Mouse (Mus musculus) CH12.LX (cell line): ENCODE measurements at regions not wholly inside any gene's neighbourhood (a gene's known extent, or its start where the extent isn't known, plus 50 kb on each side); places are given as distances from the start of the nearest gene placed in this dataset.

Source experiments
- DNase-seq: peaks from one replicate; pipeline ENCODE4 v3.0.0-alpha.2; 2013; ENCODE audit errors: extremely low read depth
- H3K27ac ChIP-seq: 2 replicates; pipeline ENCODE4 v1.5.1; 2012; ENCODE audit warnings: low read depth, mild to moderate bottlenecking, control low read depth, moderate library complexity; ENCODE audit not compliant: insufficient read depth
- H3K27me3 ChIP-seq: replicated peaks from 2 replicates; pipeline ENCODE3; 2012; ENCODE audit warnings: inconsistent platforms
- H3K36me3 ChIP-seq, 2 experiments: replicated peaks in 1 of 2; 2 replicates each; pipeline versions ENCODE3 to v1.6.1; 2012; ENCODE audit warnings: inconsistent platforms in 1 of 2, low read length in 1 of 2, mild to moderate bottlenecking in 1 of 2, mixed read lengths in 1 of 2, moderate library complexity in 1 of 2; ENCODE audit not compliant: control insufficient read depth in 1 of 2, insufficient read depth in 1 of 2
- H3K4me1 ChIP-seq, 2 experiments: 2 replicates each; pipeline ENCODE4 v1.6.1; 2012; ENCODE audit warnings: inconsistent platforms in 1 of 2, moderate library complexity in 1 of 2; ENCODE audit not compliant: insufficient read depth in 2 of 2, control insufficient read depth in 1 of 2
- H3K4me2 ChIP-seq: 2 replicates; pipeline ENCODE4 v1.6.1; 2012; ENCODE audit warnings: low read depth, mild to moderate bottlenecking, control low read depth; ENCODE audit not compliant: poor library complexity, insufficient read depth, severe bottlenecking
- H3K4me3 ChIP-seq, 3 experiments: fragments of 150-350 bp in 1 of 3; sonication (generic) in 1 of 3; replicated peaks in 1 of 3; 2 replicates each; pipeline versions ENCODE3 to v1.5.1; 2011 to 2012; ENCODE audit warnings: low read depth in 2 of 3, low read length in 2 of 3, mild to moderate bottlenecking in 2 of 3, moderate library complexity in 2 of 3, control low read depth in 1 of 3, improper control_type of control experiment in 1 of 3, inconsistent platforms in 1 of 3, mixed read lengths in 1 of 3; ENCODE audit not compliant: poor library complexity in 1 of 3
- H3K79me2 ChIP-seq: replicated peaks from 2 replicates; pipeline ENCODE4 v1.6.1; 2012; ENCODE audit warnings: mild to moderate bottlenecking, moderate library complexity; ENCODE audit not compliant: control insufficient read depth, poor library complexity, insufficient read depth, severe bottlenecking; ENCODE audit errors: extremely low read depth
- H3K9ac ChIP-seq: 2 replicates; pipeline ENCODE4 v1.6.1; 2012; ENCODE audit warnings: low read depth, mild to moderate bottlenecking, control low read depth, moderate library complexity; ENCODE audit not compliant: insufficient read depth
- H3K9me3 ChIP-seq: replicated peaks from 2 replicates; pipeline ENCODE3; 2012; ENCODE audit warnings: low read length, inconsistent platforms, mixed read lengths
- BHLHE40 ChIP-seq: IDR thresholded peaks from 2 replicates; pipeline ENCODE4 v1.6.1; 2011; ENCODE audit warnings: mild to moderate bottlenecking, low read depth, low read length, improper control_type of control experiment
- CHD1 ChIP-seq: IDR thresholded peaks from 2 replicates; pipeline ENCODE4 v1.6.1; 2012; ENCODE audit warnings: low read depth, low read length, improper control_type of control experiment, inconsistent platforms
- CHD2 ChIP-seq: IDR thresholded peaks from 2 replicates; pipeline ENCODE4 v1.6.1; 2011; ENCODE audit warnings: low read length, improper control_type of control experiment
- GABPA ChIP-seq: IDR thresholded peaks from 2 replicates; pipeline ENCODE4 v1.6.1; 2012; ENCODE audit warnings: low read depth, low read length, improper control_type of control experiment, inconsistent platforms; ENCODE audit not compliant: insufficient replicate concordance
- IRF4 ChIP-seq: IDR thresholded peaks from 2 replicates; pipeline ENCODE4 v1.6.1; 2014; ENCODE audit warnings: low read depth, mild to moderate bottlenecking, inconsistent platforms, low read length, improper control_type of control experiment
- JUND ChIP-seq: conservative IDR thresholded peaks from 2 replicates; pipeline ENCODE4 v1.6.1; 2011; ENCODE audit warnings: low read depth, low read length, improper control_type of control experiment
- MAFK ChIP-seq: IDR thresholded peaks from 2 replicates; pipeline ENCODE4 v1.6.1; 2011; ENCODE audit warnings: low read length, improper control_type of control experiment; ENCODE audit not compliant: insufficient replicate concordance
- MEF2A ChIP-seq: IDR thresholded peaks from 2 replicates; pipeline ENCODE4 v1.6.1; 2014; ENCODE audit warnings: low read depth, mild to moderate bottlenecking, inconsistent platforms, low read length, improper control_type of control experiment, borderline replicate concordance
- MYC ChIP-seq: IDR thresholded peaks from 2 replicates; pipeline ENCODE4 v1.6.1; 2011; ENCODE audit warnings: low read depth, mild to moderate bottlenecking, improper control_type of control experiment, low read length
- NELFE ChIP-seq: IDR thresholded peaks from 2 replicates; pipeline ENCODE4 v1.6.1; 2011; ENCODE audit warnings: low read depth, low read length, improper control_type of control experiment
- PAX5 ChIP-seq: IDR thresholded peaks from 2 replicates; pipeline ENCODE4 v1.6.1; 2012; ENCODE audit warnings: low read length, inconsistent platforms, mixed read lengths
- POLR2A ChIP-seq: IDR thresholded peaks from 2 replicates; pipeline ENCODE4 v1.6.1; 2011; ENCODE audit warnings: low read depth, mild to moderate bottlenecking, improper control_type of control experiment, low read length
- SMC3 ChIP-seq: IDR thresholded peaks from 2 replicates; pipeline ENCODE4 v1.6.1; 2011; ENCODE audit warnings: low read depth, low read length, improper control_type of control experiment
- TCF12 ChIP-seq: IDR thresholded peaks from 2 replicates; pipeline ENCODE4 v1.6.1; 2014; ENCODE audit warnings: low read depth, mild to moderate bottlenecking, inconsistent platforms, low read length, improper control_type of control experiment
- UBTF ChIP-seq: IDR thresholded peaks from 2 replicates; pipeline ENCODE4 v1.6.1; 2012; ENCODE audit warnings: low read depth, mild to moderate bottlenecking, inconsistent platforms, low read length, improper control_type of control experiment, moderate library complexity
- USF1 ChIP-seq: IDR thresholded peaks from 2 replicates; pipeline ENCODE4 v1.6.1; 2014; ENCODE audit warnings: low read depth, mild to moderate bottlenecking, inconsistent platforms, low read length, improper control_type of control experiment
- USF2 ChIP-seq: conservative IDR thresholded peaks from 2 replicates; pipeline ENCODE4 v1.6.1; 2011; ENCODE audit warnings: low read depth, low read length, improper control_type of control experiment
- ZC3H11A ChIP-seq: IDR thresholded peaks from 2 replicates; pipeline ENCODE4 v1.6.1; 2012; ENCODE audit warnings: low read depth, mild to moderate bottlenecking, inconsistent platforms, low read length, improper control_type of control experiment
- ZKSCAN1 ChIP-seq: IDR thresholded peaks from 2 replicates; pipeline ENCODE4 v1.6.1; 2012; ENCODE audit warnings: low read depth, inconsistent platforms, low read length, improper control_type of control experiment, borderline replicate concordance
- ZNF384 ChIP-seq: IDR thresholded peaks from 2 replicates; pipeline ENCODE4 v1.6.1; 2012; ENCODE audit warnings: low read depth, low read length, improper control_type of control experiment, inconsistent platforms
- dilution Hi-C: fragments of 300-500 bp; cut with MboI; formaldehyde crosslinking; loops from 2 replicates; pipeline ENCODE4 v1.14.3; 2020; ENCODE audit warnings: low sequenced_read_pairs; ENCODE audit not compliant: extremely low pct_unique_long_range_greater_than_20kb, extremely low pct_ligation_motif_present
- in situ Hi-C: fragments of 300-500 bp; cut with MboI; formaldehyde crosslinking; loops from 3 replicates; pipeline ENCODE4 v1.14.3; 2019; ENCODE audit warnings: low sequenced_read_pairs, low pct_ligation_motif_present, low pct_unique_long_range_greater_than_20kb, mixed read lengths

DNA sequence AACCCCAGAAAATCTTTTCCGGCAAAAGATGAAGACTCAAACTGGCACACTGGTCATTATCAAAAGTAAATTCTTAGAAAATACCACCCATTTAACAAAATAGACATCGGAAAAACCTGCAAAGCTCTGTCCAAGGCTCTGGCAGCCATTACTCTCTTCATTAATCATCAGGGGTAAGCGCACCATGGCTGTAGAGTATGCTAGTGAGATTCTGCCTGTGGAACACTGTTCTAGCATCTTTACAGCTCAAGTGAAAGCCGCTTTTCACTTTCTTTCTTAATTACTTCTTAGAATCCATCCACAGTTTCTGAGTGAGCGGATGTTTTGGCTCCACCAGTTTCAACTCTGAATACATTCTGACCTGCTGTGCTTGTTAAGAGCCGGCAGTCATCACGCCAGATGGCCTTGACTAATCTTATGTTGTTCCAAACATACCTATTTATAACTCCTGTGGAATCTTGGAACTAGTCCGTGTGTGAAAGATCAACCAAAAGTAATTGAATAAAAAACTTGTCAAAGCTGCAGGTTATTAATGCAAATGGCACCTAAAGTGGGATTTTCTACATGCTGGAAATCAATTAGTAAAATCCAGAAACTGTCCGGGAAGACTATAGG, 387.8 kb downstream of the Lpin1 start:
- H3K4me1 ChIP-seq: no peaks in the 10 kb centered on the region
- no peak overlapping the region for H3K4me2 ChIP-seq
- no peak overlapping the region for H3K4me3 ChIP-seq
- in situ Hi-C loops (no loop called here), dilution Hi-C loops (no loop called here)
- no peak overlapping the region for H3K9ac ChIP-seq
- no peak overlapping the region for H3K27ac ChIP-seq
- no peaks in the 10 kb centered on the region for H3K36me3 ChIP-seq
- no peaks in the 10 kb centered on the region for H3K27me3 ChIP-seq
- DNase-seq: no peak
- H3K79me2 ChIP-seq: no peaks in the 10 kb centered on the region
- no peaks in the 10 kb centered on the region for H3K9me3 ChIP-seq
- no peak for TF ChIP-seq CHD2
- TF ChIP-seq USF1: no peak
- no peak for TF ChIP-seq TCF12
- TF ChIP-seq ZKSCAN1: no peak
- TF ChIP-seq GABPA: no peak
- no peak for TF ChIP-seq MYC
- no peak for TF ChIP-seq NELFE
- no peak for TF ChIP-seq CHD1

DNA sequence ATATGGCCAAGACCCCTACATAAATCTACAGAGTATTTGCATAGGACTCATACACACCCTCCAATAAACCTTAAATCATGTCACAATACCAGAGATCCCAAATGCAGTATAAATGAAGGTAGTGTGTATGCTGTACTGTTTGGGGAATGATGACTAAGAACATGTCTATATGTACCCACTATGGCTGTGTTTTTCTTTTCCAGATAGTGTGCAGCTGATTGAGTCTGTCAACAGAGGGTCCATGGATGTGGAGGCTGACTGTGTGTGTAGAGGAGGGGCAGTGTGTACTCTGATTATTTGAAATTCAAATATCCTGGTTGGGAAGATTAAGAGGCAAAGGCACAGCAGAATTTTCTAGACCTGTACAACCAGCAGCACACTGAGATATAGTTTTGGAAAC, 388.6 kb downstream of the Lpin1 start:
- DNase-seq: no peak
- no peaks in the 10 kb centered on the region for H3K79me2 ChIP-seq
- in situ Hi-C loops (no loop called here), dilution Hi-C loops (no loop called here)
- no peaks in the 10 kb centered on the region for H3K4me1 ChIP-seq
- H3K4me3 ChIP-seq: no peak overlapping the region
- no peaks in the 10 kb centered on the region for H3K27me3 ChIP-seq
- no peaks in the 10 kb centered on the region for H3K36me3 ChIP-seq
- no peak overlapping the region for H3K27ac ChIP-seq
- no peaks in the 10 kb centered on the region for H3K9me3 ChIP-seq
- no peak overlapping the region for H3K9ac ChIP-seq
- H3K4me2 ChIP-seq: no peak overlapping the region
- TF ChIP-seq MAFK (no peak), UBTF (no peak), USF2 (no peak), PAX5 (no peak), CHD2 (no peak), MEF2A (no peak), SMC3 (no peak), CHD1 (no peak), IRF4 (no peak), POLR2A (no peak), JUND (no peak), ZNF384 (no peak), BHLHE40 (no peak), ZC3H11A (no peak)
